Mouse (Mus musculus) brain, embryonic 14.5 days (tissue): Measurements from ENCODE around the gene Lpin1. TPM values are rescaled to one million over a fixed set of nuclear protein-coding genes. Genes with fewer than 3 reads are reported as not detected.

Experiments
- DNase-seq: peaks from one replicate; pipeline ENCODE4 v3.0.0-alpha.2; 2011; ENCODE audit warnings: low read depth
- CTCF ChIP-seq: fragments of 200-500 bp; IDR thresholded peaks from 2 replicates; pipeline ENCODE4 v1.5.1; 2012; ENCODE audit warnings: inconsistent platforms, mild to moderate bottlenecking, moderate library complexity, borderline replicate concordance; ENCODE audit not compliant: insufficient read depth, insufficient read length; ENCODE audit errors: extremely low read depth
- POLR2A ChIP-seq: fragments of 200-500 bp; IDR thresholded peaks from 2 replicates; pipeline ENCODE4 v1.6.1; 2012; ENCODE audit warnings: mild to moderate bottlenecking, inconsistent platforms, borderline replicate concordance; ENCODE audit not compliant: poor library complexity, insufficient read depth, insufficient read length, severe bottlenecking; ENCODE audit errors: extremely low read depth
- polyA plus RNA-seq: library from polyadenylated mRNA; depleted of rRNA; stranded (reverse); fragments of >200 nt; gene quantifications from 2 replicates; pipeline ENCODE4 v1.2.3, GENCODE M21; 2012; rRNA removed

The Lpin1 gene
- polyA plus RNA-seq, 1 experiment, result 25.6 TPM

- DNase-seq, result no peak
- TF ChIP-seq CTCF (no peak), POLR2A (no peak)
These were observed 84.6 kb downstream of the Lpin1 start for GRCm38 (mm10) chr12:16526134-16526533.

GRCm38 (mm10) chr12:16515183-16515582 is 95.6 kb downstream of the Lpin1 start:
- TF ChIP-seq CTCF (no peak), POLR2A (no peak)
- no peak for DNase-seq

GRCm38 (mm10) chr12:16512991-16513390 is 97.8 kb downstream of the Lpin1 start:
- no peak for DNase-seq
- TF ChIP-seq CTCF (no peak), POLR2A (no peak)

GRCm38 (mm10) chr12:16509122-16509752 is 101.5 kb downstream of the Lpin1 start:
- peak; percentile 88 for DNase-seq
- TF ChIP-seq POLR2A (no peak), CTCF (peak; percentile 76; the same call in 1 of the 2 replicates)

GRCm38 (mm10) chr12:16506796-16507790 is 103.7 kb downstream of the Lpin1 start:
- TF ChIP-seq POLR2A (no peak), CTCF (no peak)
- DNase-seq, result peak; percentile 56

- DNase-seq, result peak; percentile 9
- TF ChIP-seq POLR2A, result no peak
- no peak for TF ChIP-seq CTCF
These were observed 106.5 kb downstream of the Lpin1 start for GRCm38 (mm10) chr12:16504244-16504643.

- DNase-seq, result peak; percentile 47
- TF ChIP-seq POLR2A (no peak), CTCF (no peak)
These were observed 112.8 kb downstream of the Lpin1 start for GRCm38 (mm10) chr12:16497960-16498359.

GRCm38 (mm10) chr12:16492713-16493112 is 118.1 kb downstream of the Lpin1 start:
- no peak for DNase-seq
- TF ChIP-seq POLR2A (no peak), CTCF (no peak)

- TF ChIP-seq CTCF, result no peak
- no peak for TF ChIP-seq POLR2A
- DNase-seq, result no peak
These were observed 121.9 kb downstream of the Lpin1 start for GRCm38 (mm10) chr12:16488899-16489298.

- TF ChIP-seq POLR2A, result no peak
- no peak for TF ChIP-seq CTCF
- no peak for DNase-seq
These were observed 123.3 kb downstream of the Lpin1 start for GRCm38 (mm10) chr12:16487453-16487852.

Other genes with a start within 250 kb of the Lpin1 start
- gene Ntsr2, start 42.4 kb upstream of the Lpin1 start, polyA plus RNA-seq, result 1.5 and 1.8 TPM in 2 replicates
- 2.5 and 4.8 TPM in 2 replicates for gene Greb1, start 189.9 kb upstream of the Lpin1 start, polyA plus RNA-seq
- gene E2f6, start 200.0 kb upstream of the Lpin1 start, polyA plus RNA-seq, result 40.6 and 45.3 TPM in 2 replicates